Mouse (Mus musculus): ENCODE results near the gene P3h4. TPM values are rescaled to one million over a fixed set of nuclear protein-coding genes. Genes with fewer than 3 reads are reported as not detected.

P3h4 gene
- polyA plus RNA-seq, 1 experiment, result 3.9 TPM

GRCm38 (mm10) chr11:100406995-100407705 lies 7.5 kb downstream of the P3h4 start:
- Histone ChIP-seq H3K4me3 (replicated peaks; ENCODE audit: control insufficient read depth, low read depth, low read length) (no peak overlapping the region), H3K27ac (ENCODE audit: control insufficient read depth, insufficient read depth, low read depth, low read length, poor library complexity) (no peak overlapping the region), H3K4me1 (ENCODE audit: control insufficient read depth, insufficient read depth, low read length) (no peaks in the 10 kb centered on the region)
- TF ChIP-seq POLR2A (IDR thresholded peaks at IDR 0.05; ENCODE audit: borderline replicate concordance, control insufficient read depth, low read depth, low read length), result no peak
- TF ChIP-seq CTCF (IDR thresholded peaks at IDR 0.05; ENCODE audit: control insufficient read depth, insufficient read depth, low read length), result no peak
- WGBS, result 79% methylated on average over 5 of the region's 5 CpGs

- 87% methylated on average over 8 of the region's 8 CpGs for WGBS
- Histone ChIP-seq H3K4me3 (replicated peaks; ENCODE audit: control insufficient read depth, low read depth, low read length) (no peak overlapping the region), H3K27ac (ENCODE audit: control insufficient read depth, insufficient read depth, low read depth, low read length, poor library complexity) (no peak overlapping the region), H3K4me1 (ENCODE audit: control insufficient read depth, insufficient read depth, low read length) (no peaks in the 10 kb centered on the region)
- TF ChIP-seq POLR2A (IDR thresholded peaks at IDR 0.05; ENCODE audit: borderline replicate concordance, control insufficient read depth, low read depth, low read length), result no peak
- no peak for TF ChIP-seq CTCF (IDR thresholded peaks at IDR 0.05; ENCODE audit: control insufficient read depth, insufficient read depth, low read length)
Measured at GRCm38 (mm10) chr11:100406273-100406672, 8.4 kb downstream of the P3h4 start.

GRCm38 (mm10) chr11:100404456-100405074 lies 10.1 kb downstream of the P3h4 start:
- WGBS, result 78% methylated on average over 3 of the region's 3 CpGs
- TF ChIP-seq CTCF (IDR thresholded peaks at IDR 0.05; ENCODE audit: control insufficient read depth, insufficient read depth, low read length) (no peak), POLR2A (IDR thresholded peaks at IDR 0.05; ENCODE audit: borderline replicate concordance, control insufficient read depth, low read depth, low read length) (no peak)
- no peaks in the 10 kb centered on the region for H3K4me1 ChIP-seq (ENCODE audit: control insufficient read depth, insufficient read depth, low read length)
- no peak overlapping the region for H3K27ac ChIP-seq (ENCODE audit: control insufficient read depth, insufficient read depth, low read depth, low read length, poor library complexity)
- no peak overlapping the region for H3K4me3 ChIP-seq (replicated peaks; ENCODE audit: control insufficient read depth, low read depth, low read length)

GRCm38 (mm10) chr11:100403445-100404134 lies 11.0 kb downstream of the P3h4 start:
- Histone ChIP-seq H3K4me1 (ENCODE audit: control insufficient read depth, insufficient read depth, low read length) (no peaks in the 10 kb centered on the region), H3K4me3 (replicated peaks; ENCODE audit: control insufficient read depth, low read depth, low read length) (no peak overlapping the region), H3K27ac (ENCODE audit: control insufficient read depth, insufficient read depth, low read depth, low read length, poor library complexity) (no peak overlapping the region)
- WGBS, result 76% methylated on average over 10 of the region's 10 CpGs
- TF ChIP-seq POLR2A (IDR thresholded peaks at IDR 0.05; ENCODE audit: borderline replicate concordance, control insufficient read depth, low read depth, low read length), result no peak
- TF ChIP-seq CTCF (IDR thresholded peaks at IDR 0.05; ENCODE audit: control insufficient read depth, insufficient read depth, low read length), result no peak

GRCm38 (mm10) chr11:100402682-100403081 lies 12.0 kb downstream of the P3h4 start:
- TF ChIP-seq CTCF (IDR thresholded peaks at IDR 0.05; ENCODE audit: control insufficient read depth, insufficient read depth, low read length) (no peak), POLR2A (IDR thresholded peaks at IDR 0.05; ENCODE audit: borderline replicate concordance, control insufficient read depth, low read depth, low read length) (no peak)
- Histone ChIP-seq H3K27ac (ENCODE audit: control insufficient read depth, insufficient read depth, low read depth, low read length, poor library complexity) (no peak overlapping the region), H3K4me3 (replicated peaks; ENCODE audit: control insufficient read depth, low read depth, low read length) (no peak overlapping the region), H3K4me1 (ENCODE audit: control insufficient read depth, insufficient read depth, low read length) (no peaks in the 10 kb centered on the region; the same call in 1 of the 2 replicates)
- 67% methylated on average over 2 of the region's 2 CpGs for WGBS

- WGBS, result 63% methylated on average over 6 of the region's 6 CpGs
- Histone ChIP-seq H3K4me1 (ENCODE audit: control insufficient read depth, insufficient read depth, low read length) (no peaks in the 10 kb centered on the region; the same call in 1 of the 2 replicates), H3K4me3 (replicated peaks; ENCODE audit: control insufficient read depth, low read depth, low read length) (no peak overlapping the region), H3K27ac (ENCODE audit: control insufficient read depth, insufficient read depth, low read depth, low read length, poor library complexity) (no peak overlapping the region)
- TF ChIP-seq POLR2A (IDR thresholded peaks at IDR 0.05; ENCODE audit: borderline replicate concordance, control insufficient read depth, low read depth, low read length), result no peak
- no peak for TF ChIP-seq CTCF (IDR thresholded peaks at IDR 0.05; ENCODE audit: control insufficient read depth, insufficient read depth, low read length)
Measured at GRCm38 (mm10) chr11:100402240-100402639, 12.4 kb downstream of the P3h4 start.

- Histone ChIP-seq H3K4me1 (ENCODE audit: control insufficient read depth, insufficient read depth, low read length) (no peaks in the 10 kb centered on the region; the same call in 1 of the 2 replicates), H3K4me3 (replicated peaks; ENCODE audit: control insufficient read depth, low read depth, low read length) (no peak overlapping the region), H3K27ac (ENCODE audit: control insufficient read depth, insufficient read depth, low read depth, low read length, poor library complexity) (no peak overlapping the region)
- no peak for TF ChIP-seq POLR2A (IDR thresholded peaks at IDR 0.05; ENCODE audit: borderline replicate concordance, control insufficient read depth, low read depth, low read length)
- TF ChIP-seq CTCF (IDR thresholded peaks at IDR 0.05; ENCODE audit: control insufficient read depth, insufficient read depth, low read length), result no peak
- 39% methylated on average over 6 of the region's 6 CpGs for WGBS
Measured at GRCm38 (mm10) chr11:100400842-100401241, 13.8 kb downstream of the P3h4 start.
